Mouse (Mus musculus) midbrain, embryonic 11.5 days (tissue): ENCODE results near the gene Kcns3. TPM values are rescaled to one million over a fixed set of nuclear protein-coding genes. Genes with fewer than 3 reads are reported as not detected.

Source experiments
- ATAC-seq: fragments of 200-750 bp; cut with Nextera tagmentation; 2 replicates; pipeline ENCODE4 v1.8.0; 2017; ENCODE audit warnings: moderate TSS enrichment, moderate library complexity; ENCODE audit not compliant: low FRiP score
- DNase-seq: peaks from one replicate; pipeline ENCODE4 v3.0.0; 2015; ENCODE audit warnings: low spot score; ENCODE audit errors: missing footprints
- H3K27ac ChIP-seq: fragments of 300-500 bp; sonication (generic); 2 replicates; pipeline ENCODE4 v1.5.1; 2014; ENCODE audit warnings: low read depth, low read length
- H3K27me3 ChIP-seq: fragments of 300-500 bp; sonication (generic); 2 replicates; pipeline ENCODE4 v1.6.1; 2014; ENCODE audit warnings: mild to moderate bottlenecking, low read length, moderate library complexity, mixed read lengths; ENCODE audit not compliant: control insufficient read depth, insufficient read depth
- H3K36me3 ChIP-seq: fragments of 300-500 bp; sonication (generic); 2 replicates; pipeline ENCODE4 v1.6.1; 2014; ENCODE audit warnings: mild to moderate bottlenecking, low read length, moderate library complexity, mixed read lengths; ENCODE audit not compliant: control insufficient read depth, insufficient read depth
- H3K4me1 ChIP-seq: fragments of 300-500 bp; sonication (generic); 2 replicates; pipeline ENCODE4 v1.6.1; 2014; ENCODE audit warnings: low read length; ENCODE audit not compliant: control insufficient read depth, insufficient read depth
- H3K4me2 ChIP-seq: fragments of 300-500 bp; sonication (generic); 2 replicates; pipeline ENCODE4 v1.6.1; 2014; ENCODE audit warnings: mild to moderate bottlenecking, moderate library complexity
- H3K4me3 ChIP-seq: fragments of 300-500 bp; sonication (generic); 2 replicates; pipeline ENCODE4 v1.5.1; 2014; ENCODE audit warnings: low read depth, low read length
- H3K9ac ChIP-seq: fragments of 300-500 bp; sonication (generic); 2 replicates; pipeline ENCODE4 v1.6.1; 2014; ENCODE audit warnings: low read length
- H3K9me3 ChIP-seq: fragments of 300-500 bp; sonication (generic); 2 replicates; pipeline ENCODE4 v1.6.1; 2016; ENCODE audit warnings: low read length; ENCODE audit not compliant: control insufficient read depth
- WGBS: fragments of 180-500 bp; shearing (Covaris S2); extraction: QIAGEN DNeasy Blood & Tissue Kit; methylation state at CpG from one replicate; pipeline ENCODE4 v1.1.7; 2014; 5-methylcytosine and 5-hydroxymethylcytosine counted together
- polyA plus RNA-seq: library from polyadenylated mRNA; unstranded; fragments of >200 nt; fragmentation: Nextera tagmentation; extraction: Ambion mirVana; gene quantifications from 2 replicates; pipeline ENCODE4 v1.2.1, GENCODE M21; 2014

Kcns3 gene
- 0.26 and 0.34 TPM in 2 replicates for polyA plus RNA-seq

DNA sequence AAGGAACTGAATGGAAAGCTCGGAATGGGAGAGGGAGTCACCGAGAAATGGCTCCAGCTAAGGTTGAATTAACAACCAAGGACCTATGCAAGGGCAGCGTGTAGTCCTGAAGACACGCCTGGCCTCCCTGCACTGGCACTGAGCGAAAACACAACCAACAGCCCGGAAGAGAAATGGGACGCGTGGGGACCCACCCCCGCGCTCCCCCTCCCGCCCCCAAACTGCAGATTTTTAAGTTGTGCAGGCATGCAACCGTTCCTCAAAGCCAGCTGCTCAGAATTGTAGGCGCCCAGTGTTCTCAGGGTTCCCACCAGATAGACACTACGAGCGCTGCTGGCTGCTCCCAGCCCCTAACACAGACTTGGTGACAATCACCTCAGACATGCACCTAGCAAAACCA is at the start of gene Kcns3:
TSS of gene Kcns3 (minus strand) at position 42 of the 400 bp plus-strand sequence.
- Histone ChIP-seq H3K27me3 (peaks cover 35% of the 10 kb centered on the region), H3K4me2 (peak within 1 kb of the TSS; percentile 98), H3K36me3 (no peaks in the 10 kb centered on the region), H3K9ac (peak within 1 kb of the TSS; percentile 56), H3K4me3 (peak within 1 kb of the TSS; percentile 57), H3K27ac (no peak within 1 kb of the TSS), H3K9me3 (no peaks in the 10 kb centered on the region), H3K4me1 (peaks cover 3% of the 10 kb centered on the region)
- DNase-seq (no peak), ATAC-seq (no peak)
- 19% methylated on average over 15 of the region's 15 CpGs for WGBS

DNA sequence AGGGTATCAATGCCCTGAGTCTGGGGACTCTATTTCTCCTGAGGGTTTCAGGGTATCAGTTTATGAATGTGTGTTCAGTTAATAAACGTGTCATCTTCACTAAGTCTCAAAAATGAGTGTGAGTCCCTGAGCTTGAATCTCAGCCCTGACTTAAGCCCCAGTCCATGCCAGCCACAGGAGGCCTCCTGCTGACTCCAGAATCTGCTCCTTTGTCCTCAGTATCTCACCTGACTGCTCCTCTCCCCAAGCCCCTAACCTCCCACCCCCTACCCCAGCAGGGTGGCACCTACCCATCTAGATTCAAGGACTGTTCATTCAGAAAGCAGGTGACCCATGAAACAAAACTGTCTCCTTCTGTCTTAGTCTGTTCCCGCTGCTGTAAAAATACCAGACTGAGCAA is 47.7 kb upstream of the Kcns3 start:
- no peak overlapping the region for H3K4me3 ChIP-seq
- no peaks in the 10 kb centered on the region for H3K27me3 ChIP-seq
- 26% methylated on average over 2 of the region's 2 CpGs for WGBS
- no peaks in the 10 kb centered on the region for H3K36me3 ChIP-seq
- H3K4me2 ChIP-seq = no peak overlapping the region
- peaks cover 4% of the 10 kb centered on the region; the same call in 1 of the 2 replicates for H3K4me1 ChIP-seq
- DNase-seq (no peak), ATAC-seq (no peak)
- no peak overlapping the region for H3K9ac ChIP-seq
- H3K27ac ChIP-seq = no peak overlapping the region
- H3K9me3 ChIP-seq = no peaks in the 10 kb centered on the region

DNA sequence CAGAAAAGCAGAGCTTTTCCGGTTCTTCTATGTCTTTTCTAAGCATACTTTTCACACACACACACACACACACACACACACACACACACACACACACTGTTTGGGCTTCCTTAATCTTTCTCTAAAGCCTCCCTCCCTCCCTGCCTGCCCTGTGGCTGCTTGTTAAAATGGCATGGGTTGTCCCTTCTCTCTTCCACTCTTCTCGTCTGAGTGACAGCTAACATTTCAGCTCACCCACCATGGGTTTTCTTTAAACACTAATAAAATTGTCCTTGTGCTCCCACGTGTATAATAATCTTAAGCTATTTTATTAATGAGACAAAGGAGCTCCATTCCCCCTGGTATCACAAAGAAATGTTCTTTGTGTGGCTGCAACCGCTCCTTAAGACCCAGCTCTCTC is 47.2 kb upstream of the Kcns3 start:
- Histone ChIP-seq H3K4me2 (no peak overlapping the region), H3K9me3 (no peaks in the 10 kb centered on the region), H3K27me3 (no peaks in the 10 kb centered on the region), H3K4me3 (no peak overlapping the region), H3K9ac (no peak overlapping the region), H3K36me3 (no peaks in the 10 kb centered on the region), H3K4me1 (peaks cover 4% of the 10 kb centered on the region; the same call in 1 of the 2 replicates), H3K27ac (no peak overlapping the region)
- no peak for DNase-seq
- ATAC-seq = 0 out of 2 replicates have a peak, but pooled peaks have one; percentile 45
- WGBS = 21% methylated on average over 4 of the region's 4 CpGs

DNA sequence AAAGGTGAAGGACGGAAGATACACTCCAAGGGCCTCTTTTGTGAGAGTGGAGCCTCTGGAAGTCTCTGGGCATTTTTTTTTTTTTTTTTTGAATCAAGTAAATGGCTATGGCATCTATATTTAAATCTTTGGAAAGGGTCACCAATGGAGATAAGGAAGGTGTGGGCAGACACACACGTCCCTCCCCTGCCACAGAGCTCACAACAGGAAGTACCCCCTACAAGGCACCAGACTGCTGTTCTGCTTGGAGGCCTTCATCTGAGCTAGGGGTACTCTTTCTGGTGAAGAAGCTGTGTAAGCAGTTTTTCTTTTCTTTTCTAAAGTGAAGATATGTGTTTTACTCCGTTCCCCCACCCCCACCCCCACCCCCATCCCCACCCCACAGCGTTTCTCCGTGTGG is 46.0 kb upstream of the Kcns3 start:
- Histone ChIP-seq H3K36me3 (no peaks in the 10 kb centered on the region), H3K9ac (no peak overlapping the region), H3K4me2 (no peak overlapping the region), H3K4me1 (peaks cover 4% of the 10 kb centered on the region; the same call in 1 of the 2 replicates), H3K27me3 (no peaks in the 10 kb centered on the region), H3K4me3 (no peak overlapping the region), H3K9me3 (no peaks in the 10 kb centered on the region), H3K27ac (no peak overlapping the region)
- DNase-seq (no peak), ATAC-seq (0 out of 2 replicates have a peak, but pooled peaks have one; percentile 8)
- whole genome bisulfite sequencing = 52% methylated on average over 5 of the region's 5 CpGs

DNA sequence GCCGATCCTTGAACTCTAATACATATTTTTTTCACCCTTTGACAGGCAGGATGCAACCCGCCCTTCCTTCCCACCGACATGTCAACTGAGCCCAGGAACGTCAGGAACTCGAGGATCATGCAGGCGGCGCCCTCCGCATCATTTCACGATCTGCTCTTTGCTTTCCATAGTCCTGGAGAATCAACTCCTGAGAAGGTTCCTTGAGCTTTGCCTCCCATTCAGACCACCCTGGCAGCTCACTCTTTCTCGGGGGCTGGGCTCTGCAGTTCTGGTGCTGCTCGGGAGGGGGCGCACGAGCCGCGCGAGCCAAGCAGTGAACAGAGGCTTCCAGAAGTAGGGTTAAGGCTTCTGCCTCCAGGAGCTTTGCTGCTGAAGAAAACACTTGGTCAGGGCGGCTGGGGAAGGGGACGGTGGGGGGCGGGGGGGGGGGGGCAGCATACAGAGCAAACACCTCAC is 45.3 kb upstream of the Kcns3 start:
- Histone ChIP-seq H3K36me3 (no peaks in the 10 kb centered on the region), H3K9me3 (no peaks in the 10 kb centered on the region), H3K27ac (no peak overlapping the region), H3K9ac (no peak overlapping the region), H3K4me1 (peaks cover 4% of the 10 kb centered on the region; the same call in 1 of the 2 replicates), H3K4me2 (no peak overlapping the region), H3K4me3 (no peak overlapping the region), H3K27me3 (no peaks in the 10 kb centered on the region)
- ATAC-seq = peak; percentile 88
- 8% methylated on average over 17 of the region's 19 CpGs for WGBS
- DNase-seq = peak; percentile 99

DNA sequence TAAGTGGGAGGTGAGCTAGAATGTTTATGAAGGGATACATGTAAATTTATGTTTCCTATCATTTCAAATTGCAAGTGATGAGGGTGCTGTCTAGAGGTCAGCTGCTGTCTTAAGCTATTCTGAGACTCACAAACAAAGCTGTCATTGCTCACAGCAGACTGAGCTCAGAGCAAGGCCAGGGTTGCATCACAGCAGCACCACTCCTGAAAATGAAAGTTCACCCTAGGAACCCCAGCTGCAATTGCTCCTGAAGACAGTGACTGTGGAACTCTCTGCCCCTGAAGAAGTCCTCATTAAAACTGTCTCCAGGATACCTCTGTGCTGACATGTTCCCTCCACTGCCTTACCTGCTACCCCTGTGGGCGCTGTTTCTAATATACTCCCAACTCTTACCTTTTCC is 44.2 kb upstream of the Kcns3 start:
- H3K9me3 ChIP-seq = no peaks in the 10 kb centered on the region
- no peaks in the 10 kb centered on the region for H3K36me3 ChIP-seq
- 79% methylated on average over 1 of the region's 1 CpGs for WGBS
- DNase-seq (no peak), ATAC-seq (no peak)
- no peak overlapping the region for H3K4me3 ChIP-seq
- H3K4me1 ChIP-seq = peaks cover 4% of the 10 kb centered on the region; the same call in 1 of the 2 replicates
- no peak overlapping the region for H3K27ac ChIP-seq
- H3K27me3 ChIP-seq = no peaks in the 10 kb centered on the region
- no peak overlapping the region for H3K4me2 ChIP-seq
- H3K9ac ChIP-seq = no peak overlapping the region

DNA sequence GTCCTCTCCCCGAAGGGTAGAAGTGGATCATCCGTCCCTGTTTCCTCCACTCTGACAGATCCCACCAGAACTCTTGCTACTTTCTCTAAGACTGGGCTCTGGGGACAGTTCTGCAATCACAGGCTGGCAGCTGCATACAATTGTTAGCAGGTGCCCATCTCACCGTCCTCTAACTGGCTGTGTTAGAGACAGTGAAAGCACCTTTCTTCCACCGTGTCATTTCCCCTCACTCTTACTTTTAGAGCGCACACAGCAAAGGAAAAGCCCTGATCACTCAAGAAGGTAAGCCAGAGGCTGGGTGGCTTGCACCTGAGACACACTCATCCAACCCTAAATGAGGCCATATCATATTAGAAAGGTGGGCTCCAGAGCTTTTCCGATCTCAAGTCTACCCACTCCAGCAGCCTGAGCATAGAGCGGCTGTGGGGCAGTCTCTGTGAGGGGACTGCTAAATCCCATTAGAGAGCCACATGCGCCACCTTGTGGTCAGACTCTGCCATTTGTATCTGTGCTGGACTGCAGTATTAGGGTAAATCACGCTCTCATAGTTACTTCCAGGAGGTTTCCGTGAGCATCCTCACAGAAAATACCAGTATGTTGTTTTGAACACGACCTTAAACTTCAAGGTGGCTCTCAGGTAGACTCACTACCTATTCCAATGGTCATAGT is 27.8 kb upstream of the Kcns3 start:
- WGBS = 34% methylated on average over 11 of the region's 11 CpGs
- Histone ChIP-seq H3K4me1 (no peaks in the 10 kb centered on the region), H3K4me3 (no peak overlapping the region), H3K27ac (no peak overlapping the region), H3K9me3 (no peaks in the 10 kb centered on the region), H3K9ac (no peak overlapping the region), H3K36me3 (no peaks in the 10 kb centered on the region), H3K4me2 (peak overlapping the region; percentile 10; the same call in 1 of the 2 replicates), H3K27me3 (no peaks in the 10 kb centered on the region)
- peak; percentile 98 for DNase-seq
- ATAC-seq = peak; percentile 96

DNA sequence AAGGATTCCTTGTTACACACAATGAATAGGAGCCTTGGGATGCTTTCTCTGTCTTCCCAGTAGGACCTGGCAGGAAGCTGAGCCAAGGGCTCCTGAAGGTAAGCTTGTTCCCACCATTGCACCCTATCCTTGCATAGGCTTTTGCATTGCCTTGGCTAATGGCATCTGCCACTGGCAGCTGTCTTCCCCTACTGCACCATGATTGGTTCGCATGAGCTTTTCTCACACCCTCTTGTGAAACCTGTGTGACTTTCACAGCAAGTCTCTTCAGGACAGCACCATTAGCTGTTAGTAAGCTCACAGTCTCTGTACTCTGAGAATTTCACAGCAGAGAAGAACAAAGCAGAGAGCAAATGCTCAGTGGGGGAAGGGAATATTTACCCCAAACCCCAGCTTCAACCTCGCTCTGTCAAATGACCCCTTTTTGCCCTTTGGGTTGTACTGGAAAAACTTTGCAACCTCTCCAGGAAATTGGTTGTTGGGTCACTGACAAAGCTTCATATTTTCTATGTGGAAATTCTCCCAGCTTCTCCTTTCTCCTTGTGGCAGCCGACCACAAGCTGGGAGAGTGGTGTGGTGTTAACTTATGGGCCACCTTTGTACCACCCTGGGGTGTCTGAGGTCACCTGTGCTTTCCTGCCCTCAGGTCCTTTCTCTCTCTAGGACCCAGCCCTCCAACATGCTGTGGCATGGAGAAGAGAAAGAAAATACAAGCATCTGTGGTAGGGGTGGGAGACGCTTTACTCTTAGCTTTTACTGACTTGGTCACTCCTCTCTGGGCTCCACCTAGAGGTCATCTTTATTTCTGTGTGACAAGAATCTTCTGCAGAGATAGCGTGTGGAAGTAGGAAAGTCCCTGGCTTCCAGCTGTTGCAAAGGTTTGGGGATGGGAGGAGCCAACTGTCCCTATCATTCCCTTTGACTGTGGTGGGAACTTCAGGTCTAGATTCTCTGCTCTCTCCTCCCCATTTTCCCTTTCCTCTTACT is 26.8 kb upstream of the Kcns3 start:
- Histone ChIP-seq H3K27ac (no peak overlapping the region), H3K4me3 (no peak overlapping the region), H3K9me3 (no peaks in the 10 kb centered on the region), H3K36me3 (no peaks in the 10 kb centered on the region), H3K27me3 (no peaks in the 10 kb centered on the region), H3K9ac (no peak overlapping the region), H3K4me1 (no peaks in the 10 kb centered on the region), H3K4me2 (no peak overlapping the region)
- WGBS = 53% methylated on average over 5 of the region's 5 CpGs
- ATAC-seq (no peak), DNase-seq (no peak)

DNA sequence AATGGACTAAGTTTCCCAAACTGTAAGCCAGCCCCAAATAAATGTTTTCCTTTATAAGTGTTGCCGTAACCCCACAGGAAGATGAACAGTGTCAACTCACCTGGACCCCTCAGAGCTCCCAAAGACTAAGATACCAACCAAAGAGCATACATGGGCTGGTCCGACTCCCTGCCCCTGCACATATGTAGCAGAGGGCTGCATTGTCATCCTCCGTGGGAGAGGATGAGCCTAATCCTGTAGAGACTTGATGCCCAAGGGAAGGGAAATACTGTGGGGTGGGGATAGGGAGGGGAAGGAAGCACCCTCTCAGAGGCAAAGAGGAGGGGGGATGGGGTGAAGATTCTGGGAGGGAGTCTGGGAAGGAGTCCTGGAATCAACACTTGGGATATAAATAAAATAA is 7.8 kb upstream of the Kcns3 start:
- Histone ChIP-seq H3K4me1 (no peaks in the 10 kb centered on the region), H3K36me3 (no peaks in the 10 kb centered on the region)
- 92% methylated on average over 3 of the region's 3 CpGs for WGBS

More for the DNA sequence above, 7.8 kb upstream of the Kcns3 start:
- Histone ChIP-seq H3K27ac (no peak overlapping the region), H3K9ac (no peak overlapping the region), H3K9me3 (no peaks in the 10 kb centered on the region), H3K4me3 (no peak overlapping the region), H3K4me2 (no peak overlapping the region), H3K27me3 (no peaks in the 10 kb centered on the region)
- DNase-seq (no peak), ATAC-seq (no peak)
